In genomic region chr11:58955143-58955867, GRCm38 (mm10) we compare ENCODE assay signal across 8 mouse cellular contexts. TPM values are rescaled to one million over a fixed set of nuclear protein-coding genes. Genes with fewer than 3 reads are reported as not detected.
A peak's percentile ranks its signal among the peaks of the same experiment; 100 is the strongest.
DNase-seq lines count a peak whose midpoint lies in the region; ATAC-seq and TF ChIP-seq lines count a peak whose summit lies in the region.

No protein-coding gene starts in this region.

- intact Hi-C loops in heart, adult 2 months (cut with DNase I): loop anchor here (1.0 to 2.0 kb wide), 2 partner anchors 23 to 27 kb away; partner anchors contain the start of gene Trim11

- peak overlapping the region; percentile 99 for H3K27ac ChIP-seq in heart, adult 2 months
- H3K27ac ChIP-seq in embryonic facial prominence, embryonic 13.5 days: peak overlapping the region; percentile 98
- peak overlapping the region; percentile 99 for H3K27ac ChIP-seq in intestine, embryonic 16.5 days (ENCODE audit: low read length)
- peak overlapping the region; percentile 100 for H3K27ac ChIP-seq in midbrain, embryonic 13.5 days

- no peaks in the 10 kb centered on the region for H3K9me3 ChIP-seq in embryonic facial prominence, embryonic 13.5 days
- no peaks in the 10 kb centered on the region for H3K9me3 ChIP-seq in intestine, embryonic 16.5 days (ENCODE audit: control insufficient read depth, low read length)
- H3K9me3 ChIP-seq in midbrain, embryonic 13.5 days: no peaks in the 10 kb centered on the region

- no peak for TF ChIP-seq EP300 in heart, adult 2 months (IDR thresholded peaks at IDR 0.05; ENCODE audit: insufficient read depth, low read depth, low read length)

- peak; percentile 26; the same call in 1 of the 2 replicates for ATAC-seq in embryonic facial prominence, embryonic 13.5 days (ENCODE audit: insufficient number of reproducible peaks, insufficient read depth, low FRiP score, low TSS enrichment, low read depth)
- ATAC-seq in intestine, embryonic 16.5 days: peak; percentile 19; the same call in 1 of the 2 replicates
- peak; percentile 41 for ATAC-seq in midbrain, embryonic 13.5 days
- ATAC-seq in frontal cortex, adult (ENCODE audit: low TSS enrichment): no peak

- TF ChIP-seq CTCF in heart, adult 2 months (IDR thresholded peaks at IDR 0.05): peak; percentile 1

- H3K9ac ChIP-seq in heart, adult 2 months (ENCODE audit: low read depth, low read length): peak overlapping the region; percentile 96
- H3K9ac ChIP-seq in embryonic facial prominence, embryonic 13.5 days: peak overlapping the region; percentile 96
- H3K9ac ChIP-seq in intestine, embryonic 16.5 days (ENCODE audit: low read depth, low read length): peak overlapping the region; percentile 86
- peak overlapping the region; percentile 89 for H3K9ac ChIP-seq in midbrain, embryonic 13.5 days (replicated peaks)

- H3K4me1 ChIP-seq in heart, adult 2 months (ENCODE audit: control insufficient read depth, insufficient read depth, low read length): peaks cover 10% of the 10 kb centered on the region
- H3K4me1 ChIP-seq in embryonic facial prominence, embryonic 13.5 days: peaks cover 40% of the 10 kb centered on the region
- H3K4me1 ChIP-seq in intestine, embryonic 16.5 days (ENCODE audit: control insufficient read depth, insufficient read depth, low read length): peaks cover 30% of the 10 kb centered on the region
- peaks cover 71% of the 10 kb centered on the region for H3K4me1 ChIP-seq in midbrain, embryonic 13.5 days (replicated peaks)

- DNase-seq in heart, adult 2 months: no peak
- no peak for DNase-seq in heart, adult 11 months
- DNase-seq in CD4-positive helper T cell, adult 2 months (ENCODE audit: low read depth, low spot score): peak; percentile 25
- no peak for DNase-seq in layer of hippocampus, adult 9-11 months

- H3K4me3 ChIP-seq in heart, adult 2 months: peak overlapping the region; percentile 89
- peak overlapping the region; percentile 84 for H3K4me3 ChIP-seq in embryonic facial prominence, embryonic 13.5 days
- peak overlapping the region; percentile 66 for H3K4me3 ChIP-seq in intestine, embryonic 16.5 days (ENCODE audit: low read length)
- peak overlapping the region; percentile 87 for H3K4me3 ChIP-seq in midbrain, embryonic 13.5 days (replicated peaks)

- no peaks in the 10 kb centered on the region for H3K27me3 ChIP-seq in heart, adult 2 months (ENCODE audit: control insufficient read depth, insufficient read depth, low read length)
- peaks cover 20% of the 10 kb centered on the region for H3K27me3 ChIP-seq in embryonic facial prominence, embryonic 13.5 days
- H3K27me3 ChIP-seq in intestine, embryonic 16.5 days (replicated peaks; ENCODE audit: control insufficient read depth, insufficient read depth, low read length): no peaks in the 10 kb centered on the region
- no peaks in the 10 kb centered on the region for H3K27me3 ChIP-seq in midbrain, embryonic 13.5 days

- H3K36me3 ChIP-seq in heart, adult 2 months (ENCODE audit: control insufficient read depth, insufficient read depth, low read length): peaks cover 8% of the 10 kb centered on the region
- peaks cover 8% of the 10 kb centered on the region for H3K36me3 ChIP-seq in embryonic facial prominence, embryonic 13.5 days
- peaks cover 6% of the 10 kb centered on the region; the same call in 1 of the 2 replicates for H3K36me3 ChIP-seq in intestine, embryonic 16.5 days (ENCODE audit: control insufficient read depth, insufficient read depth, low read length)
- peaks cover 9% of the 10 kb centered on the region for H3K36me3 ChIP-seq in midbrain, embryonic 13.5 days

- peak overlapping the region; percentile 94 for H3K4me2 ChIP-seq in embryonic facial prominence, embryonic 13.5 days
- peak overlapping the region; percentile 66 for H3K4me2 ChIP-seq in intestine, embryonic 16.5 days (ENCODE audit: low read depth, low read length)
- H3K4me2 ChIP-seq in midbrain, embryonic 13.5 days (replicated peaks): peak overlapping the region; percentile 82

- H3K79me2 ChIP-seq in heart, adult 2 months (replicated peaks; ENCODE audit: control insufficient read depth, insufficient read depth, low read length): no peaks in the 10 kb centered on the region

- no peak for TF ChIP-seq POLR2A in heart, adult 2 months (IDR thresholded peaks at IDR 0.05; ENCODE audit: insufficient read depth, low read depth, low read length)

- under 1% methylated on average over 20 of the region's 20 CpGs for WGBS in heart, adult 2 months
- under 1% methylated on average over 20 of the region's 20 CpGs for whole genome bisulfite sequencing in embryonic facial prominence, embryonic 13.5 days
- WGBS in intestine, embryonic 16.5 days: under 1% methylated on average over 20 of the region's 20 CpGs
- WGBS in midbrain, embryonic 13.5 days: 0% methylated on average over 20 of the region's 20 CpGs

RNA-seq across cellular contexts. Expression of gene Hist3h2a, which starts 0.8 kb away (rescaled TPM):
- 10 to 100 TPM; 13.6 to 14.0 TPM for total RNA-seq in heart, adult 2 months (2021)
- polyA plus RNA-seq in heart, adult 2 months (2012; rRNA removed): 12.6 and 15.4 TPM in 2 replicates
- 34.0 and 34.3 TPM in 2 replicates for polyA plus RNA-seq in embryonic facial prominence, embryonic 13.5 days (2015; fragmentation: Nextera tagmentation; extraction: Ambion mirVana)
- 28.5 and 31.6 TPM in 2 replicates for polyA plus RNA-seq in intestine, embryonic 16.5 days (2015; fragmentation: Nextera tagmentation; extraction: Ambion mirVana)
- 149 and 155 TPM in 2 replicates for polyA plus RNA-seq in midbrain, embryonic 13.5 days (2015; fragmentation: Nextera tagmentation; extraction: Ambion mirVana)

RNA-seq across cellular contexts. Expression of gene Trim17, which starts 0.8 kb away (rescaled TPM):
- under 1 TPM in 1 of 2 experiments, not detected in 1; 0.07 TPM for total RNA-seq in heart, adult 2 months (2021)
- 0.20 and 0.37 TPM in 2 replicates for polyA plus RNA-seq in heart, adult 2 months (2012; rRNA removed)
- polyA plus RNA-seq in embryonic facial prominence, embryonic 13.5 days (2015; fragmentation: Nextera tagmentation; extraction: Ambion mirVana): 0.25 and 0.55 TPM in 2 replicates
- polyA plus RNA-seq in intestine, embryonic 16.5 days (2015; fragmentation: Nextera tagmentation; extraction: Ambion mirVana): 0.15 and 0.35 TPM in 2 replicates
- 1.1 and 1.3 TPM in 2 replicates for polyA plus RNA-seq in midbrain, embryonic 13.5 days (2015; fragmentation: Nextera tagmentation; extraction: Ambion mirVana)

RNA-seq across cellular contexts. Expression of gene Hist3h2ba, which starts 6.6 kb away (rescaled TPM):
- total RNA-seq in heart, adult 2 months (2021): 1 to 10 TPM in 1 of 2 experiments, under 1 TPM in 1; 0.81 to 1.1 TPM
- polyA plus RNA-seq in heart, adult 2 months (2012; rRNA removed): 0.67 and 1.5 TPM in 2 replicates
- polyA plus RNA-seq in embryonic facial prominence, embryonic 13.5 days (2015; fragmentation: Nextera tagmentation; extraction: Ambion mirVana): 45.4 and 46.9 TPM in 2 replicates
- polyA plus RNA-seq in intestine, embryonic 16.5 days (2015; fragmentation: Nextera tagmentation; extraction: Ambion mirVana): 34.7 and 40.9 TPM in 2 replicates
- 383 and 402 TPM in 2 replicates for polyA plus RNA-seq in midbrain, embryonic 13.5 days (2015; fragmentation: Nextera tagmentation; extraction: Ambion mirVana)

RNA-seq across cellular contexts. Expression of gene Rnf187, which starts 16.6 kb away (rescaled TPM):
- total RNA-seq in heart, adult 2 months (2021): 100 to 1,000 TPM; 164 to 177 TPM
- polyA plus RNA-seq in heart, adult 2 months (2012; rRNA removed): 182 and 190 TPM in 2 replicates
- polyA plus RNA-seq in embryonic facial prominence, embryonic 13.5 days (2015; fragmentation: Nextera tagmentation; extraction: Ambion mirVana): 254 and 255 TPM in 2 replicates
- polyA plus RNA-seq in intestine, embryonic 16.5 days (2015; fragmentation: Nextera tagmentation; extraction: Ambion mirVana): 131 and 138 TPM in 2 replicates
- 453 and 491 TPM in 2 replicates for polyA plus RNA-seq in midbrain, embryonic 13.5 days (2015; fragmentation: Nextera tagmentation; extraction: Ambion mirVana)

RNA-seq across cellular contexts. Expression of gene Trim11, which starts 22.6 kb away (rescaled TPM):
- 10 to 100 TPM; 11.9 to 14.0 TPM for total RNA-seq in heart, adult 2 months (2021)
- 14.3 and 19.4 TPM in 2 replicates for polyA plus RNA-seq in heart, adult 2 months (2012; rRNA removed)
- 21.7 and 23.5 TPM in 2 replicates for polyA plus RNA-seq in embryonic facial prominence, embryonic 13.5 days (2015; fragmentation: Nextera tagmentation; extraction: Ambion mirVana)
- 17.0 and 17.5 TPM in 2 replicates for polyA plus RNA-seq in intestine, embryonic 16.5 days (2015; fragmentation: Nextera tagmentation; extraction: Ambion mirVana)
- polyA plus RNA-seq in midbrain, embryonic 13.5 days (2015; fragmentation: Nextera tagmentation; extraction: Ambion mirVana): 18.7 and 21.9 TPM in 2 replicates

Comparison
In these comparisons a context has a peak if more than half of its experiments do, and no peak if none do; other contexts are left out.
1. RNA of gene Hist3h2ba, which starts 6.6 kb away (polyA plus RNA-seq): 383 to 402 TPM in midbrain, embryonic 13.5 days, 45.4 to 46.9 TPM in embryonic facial prominence, embryonic 13.5 days and 34.7 to 40.9 TPM in intestine, embryonic 16.5 days; 0.67 to 1.5 TPM in heart, adult 2 months; every median in the first group is over 10 times any median in the second.
2. Peak in every context shown above with its lines, with median percentiles within 50 percentile points of each other: H3K27ac ChIP-seq, H3K4me3 ChIP-seq, H3K9ac ChIP-seq and H3K4me2 ChIP-seq.